Mouse (Mus musculus) inflammation-experienced regulatory T-cells, adult 6 months (primary cell): Measurements from ENCODE around the gene Zkscan3. TPM values are rescaled to one million over a fixed set of nuclear protein-coding genes. Genes with fewer than 3 reads are reported as not detected.
A peak's percentile ranks its signal among the peaks of the same experiment; 100 is the strongest.
"Not testable (repeated sequence)": the region's sequence is repeated elsewhere in the genome, so short reads cannot be mapped to it uniquely, and the experiment has no call there.

ENCODE experiments used
- ATAC-seq: one replicate; pipeline ENCODE4 v1.8.0; 2017
- polyA plus RNA-seq, 3 experiments: library from polyadenylated mRNA; unstranded; fragments of 100-300 nt; shearing (Covaris generic); gene quantifications; one replicate each; pipeline ENCODE4 v1.2.1; 2017

Zkscan3 gene
- polyA plus RNA-seq, 3 experiments from 2014 or later: 23.7 to 42.0 (median 33.0) TPM

GRCm38 (mm10) chr13:21396048-21396447, 6.5 kb downstream of the Zkscan3 start:
- ATAC-seq: not testable (repeated sequence)

- no peak for ATAC-seq
These were observed 6.9 kb downstream of the Zkscan3 start for GRCm38 (mm10) chr13:21395623-21396022.

- no peak for ATAC-seq
These were observed 7.3 kb downstream of the Zkscan3 start for GRCm38 (mm10) chr13:21395211-21395610.

GRCm38 (mm10) chr13:21377773-21378172, 24.8 kb downstream of the Zkscan3 start:
- ATAC-seq: no peak

DNA sequence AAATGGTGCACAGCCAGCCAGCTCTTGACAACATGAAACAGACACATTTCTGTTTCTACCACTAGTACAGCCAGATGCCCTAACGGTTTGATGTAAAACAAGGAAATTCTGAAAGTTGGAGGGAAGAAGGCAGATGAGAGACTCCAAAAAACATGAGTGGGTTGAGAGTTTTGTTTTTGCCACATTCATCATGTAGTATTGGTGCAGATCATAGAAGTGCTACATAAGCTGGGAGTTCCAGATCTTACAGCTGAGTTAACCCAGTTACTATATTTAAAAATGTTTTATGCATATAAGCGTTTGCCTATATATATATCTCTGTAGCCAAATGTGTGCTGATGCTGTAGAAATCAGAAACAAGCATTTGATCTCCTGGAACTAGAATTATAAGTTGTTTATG, 29.9 kb downstream of the Zkscan3 start:
- no peak for ATAC-seq

- ATAC-seq: peak; percentile 70
These were observed 35.9 kb downstream of the Zkscan3 start for GRCm38 (mm10) chr13:21366635-21367034.

DNA sequence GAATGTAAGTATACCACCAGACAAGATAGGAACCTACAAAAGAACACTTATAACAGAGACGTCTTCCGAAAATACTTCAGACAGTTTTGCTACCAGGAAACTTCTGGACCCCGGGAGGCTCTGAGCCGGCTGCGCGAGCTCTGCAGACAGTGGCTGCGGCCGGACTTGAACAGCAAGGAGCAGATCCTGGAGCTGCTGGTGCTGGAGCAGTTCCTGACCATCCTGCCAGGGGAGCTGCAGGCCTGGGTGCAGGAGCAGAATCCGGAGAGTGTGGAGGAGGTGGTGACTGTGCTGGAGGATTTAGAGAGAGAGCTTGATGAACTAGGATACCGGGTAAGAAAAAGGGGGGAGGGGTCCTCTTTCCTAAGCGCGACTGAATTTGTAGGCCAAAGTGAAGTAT, 38.8 kb downstream of the Zkscan3 start:
- ATAC-seq: no peak

DNA sequence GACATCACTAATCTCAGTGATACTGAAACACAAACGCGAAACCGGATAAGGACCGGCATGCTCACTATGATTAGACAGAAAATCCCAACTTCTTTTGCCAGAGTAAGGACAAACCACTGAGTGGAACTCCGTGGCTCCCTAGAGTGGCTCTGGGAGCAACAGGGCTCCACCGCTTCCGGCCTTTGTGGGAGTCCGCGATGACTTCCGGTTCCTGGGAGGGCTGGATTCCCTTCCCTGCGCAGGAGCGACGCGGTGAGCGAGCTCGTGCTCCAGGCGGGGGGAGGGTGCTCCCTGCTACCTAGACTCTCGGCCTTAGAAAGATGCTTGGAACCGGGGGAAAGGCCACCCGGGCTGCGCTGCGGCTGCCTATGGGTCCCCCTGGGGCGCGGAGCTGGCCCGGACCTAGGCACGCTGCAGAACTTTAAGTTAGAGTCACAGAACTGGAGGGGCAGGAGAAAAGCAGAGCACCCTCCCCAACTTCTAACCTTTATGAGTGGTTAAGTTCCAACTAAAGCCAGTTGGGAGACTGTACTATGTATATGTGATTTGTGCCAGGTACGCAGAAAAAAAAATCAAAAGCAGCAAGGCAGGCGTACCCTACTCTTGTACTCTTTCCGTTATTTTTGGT, 39.8 kb downstream of the Zkscan3 start, which contains the start of gene Zscan12:
Gene Zscan12, plus strand, starts transcription at position 200 of the 628 bp plus-strand sequence.
- ATAC-seq: peak; percentile 89

- no peak for ATAC-seq
These were observed 52.0 kb downstream of the Zkscan3 start for GRCm38 (mm10) chr13:21350593-21350992.

DNA sequence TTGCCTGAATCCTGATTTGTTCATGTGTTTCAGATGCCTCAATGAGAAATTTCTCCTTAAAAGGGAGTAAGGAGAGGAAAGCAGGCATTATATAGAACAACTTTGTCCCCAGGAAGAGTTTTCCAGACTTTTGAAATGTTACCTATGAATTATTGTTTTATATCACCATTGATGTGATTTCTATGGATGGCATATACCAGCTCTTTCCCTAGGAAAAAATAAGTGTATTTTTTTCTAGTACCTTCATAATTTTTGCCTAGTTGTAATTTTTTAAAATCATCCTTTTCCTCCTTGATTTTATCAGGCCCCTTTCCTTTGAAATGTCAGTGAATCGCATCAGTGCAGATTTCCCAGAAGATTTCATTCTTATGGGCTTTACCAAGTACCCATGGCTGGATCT, 55.9 kb downstream of the Zkscan3 start, which contains the start of gene Olfr1367:
Gene Olfr1367, plus strand, starts transcription at position 301 of the 400 bp plus-strand sequence.
- no peak for ATAC-seq

Other genes starting within 250 kb of the Zkscan3 start
- gene Trim27, start 223.3 kb downstream of the Zkscan3 start, polyA plus RNA-seq: 10 to 100 TPM; 16.0 to 17.3 (median 16.3) TPM
- gene Gpx5, start 110.0 kb downstream of the Zkscan3 start, polyA plus RNA-seq: not detected
- not detected for gene Gpx6, start 90.6 kb downstream of the Zkscan3 start, polyA plus RNA-seq
- not detected for gene Olfr1367, start 55.8 kb downstream of the Zkscan3 start, polyA plus RNA-seq
- 1 to 10 TPM; 3.9 to 9.2 (median 8.1) TPM for gene Zscan12, start 39.9 kb downstream of the Zkscan3 start, polyA plus RNA-seq
- gene Pgbd1, start 38.3 kb upstream of the Zkscan3 start, polyA plus RNA-seq: 1 to 10 TPM in 2 of 3 experiments, under 1 TPM in 1; 0.68 to 1.7 (median 1.6) TPM
- gene Zscan26, start 51.0 kb upstream of the Zkscan3 start, polyA plus RNA-seq: 10 to 100 TPM; 42.6 to 84.1 (median 72.6) TPM
- gene Nkapl, start 65.8 kb upstream of the Zkscan3 start, polyA plus RNA-seq: under 1 TPM in 1 of 3 experiments, not detected in 2; 0.62 TPM
- gene Zkscan4, start 76.2 kb upstream of the Zkscan3 start, polyA plus RNA-seq: not detected
- not detected for gene Gm10065, start 76.7 kb upstream of the Zkscan3 start, polyA plus RNA-seq
- under 1 TPM in 1 of 3 experiments, not detected in 2; 0.17 TPM for gene AK157302, start 92.5 kb upstream of the Zkscan3 start, polyA plus RNA-seq
- 10 to 100 TPM in 2 of 3 experiments, 1 to 10 TPM in 1; 5.4 to 41.4 (median 31.6) TPM for gene Gm11273, start 98.7 kb upstream of the Zkscan3 start, polyA plus RNA-seq
- gene Zkscan8, start 128.4 kb upstream of the Zkscan3 start, polyA plus RNA-seq: 1 to 10 TPM; 5.8 to 8.7 (median 5.9) TPM
- not detected for gene Olfr1366, start 140.1 kb upstream of the Zkscan3 start, polyA plus RNA-seq
- under 1 TPM in 2 of 3 experiments, not detected in 1; 0.11 to 0.19 TPM for gene Olfr1535, start 157.1 kb upstream of the Zkscan3 start, polyA plus RNA-seq
- not detected for gene Olfr1364, start 179.0 kb upstream of the Zkscan3 start, polyA plus RNA-seq
- not detected for gene Olfr1362, start 211.3 kb upstream of the Zkscan3 start, polyA plus RNA-seq
- not detected for gene Olfr11, start 239.8 kb upstream of the Zkscan3 start, polyA plus RNA-seq